Mouse (Mus musculus): ENCODE results near the gene U2af1l4. TPM values are rescaled to one million over a fixed set of nuclear protein-coding genes. Genes with fewer than 3 reads are reported as not detected.

U2af1l4 gene
- total RNA-seq, 2 experiments from 2014 or later, result 69.8 to 72.5 TPM

GRCm38 (mm10) chr7:30552102-30553020, 10.7 kb upstream of the U2af1l4 start, which contains the start of the genes Hspb6 and Proser3:
Gene Hspb6, plus strand, starts transcription at chr7:30552178.
Gene Proser3, minus strand, starts transcription at chr7:30552299.
- peak; percentile 83 to 92 for DNase-seq (ENCODE audit: extremely low spot score in 1 of 2, low spot score in 1 of 2)

- DNase-seq (ENCODE audit: extremely low spot score in 1 of 2, low spot score in 1 of 2), result no peak
Measured at GRCm38 (mm10) chr7:30553021-30553589, 10.0 kb upstream of the U2af1l4 start.

GRCm38 (mm10) chr7:30553810-30554584, 9.1 kb upstream of the U2af1l4 start:
- no peak for DNase-seq (ENCODE audit: extremely low spot score in 1 of 2, low spot score in 1 of 2)

GRCm38 (mm10) chr7:30556894-30557536, 6.1 kb upstream of the U2af1l4 start:
- DNase-seq (ENCODE audit: extremely low spot score in 1 of 2, low spot score in 1 of 2), result no peak

- no peak for DNase-seq (ENCODE audit: extremely low spot score in 1 of 2, low spot score in 1 of 2)
Measured at GRCm38 (mm10) chr7:30557901-30558514, 5.1 kb upstream of the U2af1l4 start.

- DNase-seq (ENCODE audit: extremely low spot score in 1 of 2, low spot score in 1 of 2), result no peak
Measured at GRCm38 (mm10) chr7:30558656-30559442, 4.3 kb upstream of the U2af1l4 start.

- DNase-seq (ENCODE audit: extremely low spot score in 1 of 2, low spot score in 1 of 2), result peak; percentile 80 to 84
Measured at GRCm38 (mm10) chr7:30559443-30559954, 3.6 kb upstream of the U2af1l4 start, which contains the start of gene Lin37. Gene Lin37, minus strand, starts transcription at chr7:30559838.

- no peak for DNase-seq (ENCODE audit: extremely low spot score in 1 of 2, low spot score in 1 of 2)
Measured at GRCm38 (mm10) chr7:30560296-30560695, 2.8 kb upstream of the U2af1l4 start.

GRCm38 (mm10) chr7:30562526-30563116, 480 bp upstream of the U2af1l4 start:
- no peak for DNase-seq (ENCODE audit: extremely low spot score in 1 of 2, low spot score in 1 of 2)

GRCm38 (mm10) chr7:30563906-30564280, 792 bp downstream of the U2af1l4 start:
- no peak for DNase-seq (ENCODE audit: extremely low spot score in 1 of 2, low spot score in 1 of 2)

- no peak for DNase-seq (ENCODE audit: extremely low spot score in 1 of 2, low spot score in 1 of 2)
Measured at GRCm38 (mm10) chr7:30564970-30565571, 2.0 kb downstream of the U2af1l4 start, which contains the start of gene Igflr1. Gene Igflr1, plus strand, starts transcription at chr7:30565427.

- no peak for DNase-seq (ENCODE audit: extremely low spot score in 1 of 2, low spot score in 1 of 2)
Measured at GRCm38 (mm10) chr7:30566033-30566432, 2.9 kb downstream of the U2af1l4 start.

GRCm38 (mm10) chr7:30567555-30567954, 4.5 kb downstream of the U2af1l4 start:
- no peak for DNase-seq (ENCODE audit: extremely low spot score in 1 of 2, low spot score in 1 of 2)

GRCm38 (mm10) chr7:30572389-30572788, 9.3 kb downstream of the U2af1l4 start:
- no peak for DNase-seq (ENCODE audit: extremely low spot score in 1 of 2, low spot score in 1 of 2)

- no peak for DNase-seq (ENCODE audit: extremely low spot score in 1 of 2, low spot score in 1 of 2)
Measured at GRCm38 (mm10) chr7:30572969-30573368, 9.9 kb downstream of the U2af1l4 start.

- no peak for DNase-seq (ENCODE audit: extremely low spot score in 1 of 2, low spot score in 1 of 2)
Measured at GRCm38 (mm10) chr7:30579950-30580349, 16.8 kb downstream of the U2af1l4 start.

GRCm38 (mm10) chr7:30581547-30581946, 18.4 kb downstream of the U2af1l4 start:
- no peak for DNase-seq (ENCODE audit: extremely low spot score in 1 of 2, low spot score in 1 of 2)

- DNase-seq (ENCODE audit: extremely low spot score in 1 of 2, low spot score in 1 of 2), result no peak
Measured at GRCm38 (mm10) chr7:30584339-30584738, 21.2 kb downstream of the U2af1l4 start.
